ENCODE assay signal across 9 mouse cellular contexts in genomic region chr11:98837917-98838316, GRCm38 (mm10). TPM values are rescaled to one million over a fixed set of nuclear protein-coding genes. Genes with fewer than 3 reads are reported as not detected.
DNase-seq lines count a peak whose midpoint lies in the region; ATAC-seq and TF ChIP-seq lines count a peak whose summit lies in the region.
"Had no signal": no experiment of that assay in that cellular context is flagged by ENCODE, and none has a peak within 500 bp of the region (broad histone marks: within the 10 kb centered on the region; RNA-seq: fewer than 3 reads in every experiment).

No protein-coding gene starts in this region.

- H3K9me3 ChIP-seq in kidney, embryonic 14.5 days (ENCODE audit: control insufficient read depth, low read length) = no peaks in the 10 kb centered on the region
- H3K9me3 ChIP-seq in embryonic facial prominence, embryonic 12.5 days = no peaks in the 10 kb centered on the region
- H3K9me3 ChIP-seq in hindbrain, embryonic 11.5 days (ENCODE audit: control insufficient read depth, low read length) = no peaks in the 10 kb centered on the region
- H3K9me3 ChIP-seq in midbrain, embryonic 15.5 days = no peaks in the 10 kb centered on the region

- peaks cover 14% of the 10 kb centered on the region for H3K36me3 ChIP-seq in kidney, embryonic 14.5 days (ENCODE audit: control insufficient read depth, insufficient read depth, low read length)
- peaks cover 16% of the 10 kb centered on the region for H3K36me3 ChIP-seq in embryonic facial prominence, embryonic 12.5 days
- H3K36me3 ChIP-seq in hindbrain, embryonic 11.5 days (ENCODE audit: control insufficient read depth, insufficient read depth, low read length) = peaks cover 4% of the 10 kb centered on the region; the same call in 1 of the 2 replicates
- H3K36me3 ChIP-seq in midbrain, embryonic 15.5 days (replicated peaks) = peaks cover 6% of the 10 kb centered on the region

- peak overlapping the region; percentile 69; the same call in 1 of the 2 replicates for H3K4me3 ChIP-seq in kidney, embryonic 14.5 days (ENCODE audit: low read length)
- peak overlapping the region; percentile 70; the same call in 1 of the 2 replicates for H3K4me3 ChIP-seq in embryonic facial prominence, embryonic 12.5 days
- no peak overlapping the region; the same call in 1 of the 2 replicates for H3K4me3 ChIP-seq in hindbrain, embryonic 11.5 days (ENCODE audit: low read depth, low read length)
- peak overlapping the region; percentile 59 for H3K4me3 ChIP-seq in midbrain, embryonic 15.5 days
- no peak overlapping the region for H3K4me3 ChIP-seq in lung, adult 2 months (replicated peaks; ENCODE audit: extremely low read depth, low read depth, low read length)

- TF ChIP-seq POLR2A in lung, adult 2 months (IDR thresholded peaks at IDR 0.05; ENCODE audit: borderline replicate concordance, extremely low read depth, low read depth, low read length) = no peak

- H3K27ac ChIP-seq in kidney, embryonic 14.5 days (ENCODE audit: low read depth, low read length) = no peak overlapping the region
- no peak overlapping the region for H3K27ac ChIP-seq in embryonic facial prominence, embryonic 12.5 days
- no peak overlapping the region for H3K27ac ChIP-seq in hindbrain, embryonic 11.5 days (ENCODE audit: low read depth, low read length)
- no peak overlapping the region for H3K27ac ChIP-seq in midbrain, embryonic 15.5 days
- H3K27ac ChIP-seq: gastrocnemius, adult 2 months had no signal

- 29% methylated on average over 11 of the region's 11 CpGs for WGBS in kidney, embryonic 14.5 days
- 49% methylated on average over 11 of the region's 11 CpGs for WGBS in embryonic facial prominence, embryonic 12.5 days
- 58% methylated on average over 11 of the region's 11 CpGs for WGBS in hindbrain, embryonic 11.5 days
- WGBS in midbrain, embryonic 15.5 days = 47% methylated on average over 11 of the region's 11 CpGs
- 73% methylated on average over 11 of the region's 11 CpGs for WGBS in lung, adult 2 months

- no peak overlapping the region for H3K9ac ChIP-seq in kidney, embryonic 14.5 days (ENCODE audit: low read depth, low read length)
- no peak overlapping the region for H3K9ac ChIP-seq in embryonic facial prominence, embryonic 12.5 days
- H3K9ac ChIP-seq in hindbrain, embryonic 11.5 days (ENCODE audit: low read depth, low read length) = no peak overlapping the region
- peak overlapping the region; percentile 70; the same call in 1 of the 2 replicates for H3K9ac ChIP-seq in midbrain, embryonic 15.5 days

- H3K4me1 ChIP-seq in kidney, embryonic 14.5 days (ENCODE audit: control insufficient read depth, insufficient read depth, low read length) = peaks cover 20% of the 10 kb centered on the region
- peaks cover 14% of the 10 kb centered on the region; the same call in 1 of the 2 replicates for H3K4me1 ChIP-seq in embryonic facial prominence, embryonic 12.5 days
- no peaks in the 10 kb centered on the region for H3K4me1 ChIP-seq in hindbrain, embryonic 11.5 days (replicated peaks; ENCODE audit: control insufficient read depth, insufficient read depth, low read length)
- peaks cover 28% of the 10 kb centered on the region for H3K4me1 ChIP-seq in midbrain, embryonic 15.5 days
- peaks cover 4% of the 10 kb centered on the region for H3K4me1 ChIP-seq in lung, adult 2 months (ENCODE audit: control insufficient read depth, insufficient read depth, low read length)

- peak overlapping the region; percentile 100; the same call in 1 of the 2 replicates for H3K4me2 ChIP-seq in kidney, embryonic 14.5 days (replicated peaks; ENCODE audit: low read depth, low read length)
- H3K4me2 ChIP-seq in embryonic facial prominence, embryonic 12.5 days (replicated peaks) = peak overlapping the region; percentile 99
- peak overlapping the region; percentile 98; the same call in 1 of the 2 replicates for H3K4me2 ChIP-seq in hindbrain, embryonic 11.5 days (replicated peaks; ENCODE audit: low read depth, low read length)
- peak overlapping the region; percentile 85 for H3K4me2 ChIP-seq in midbrain, embryonic 15.5 days

- TF ChIP-seq CTCF in lung, adult 2 months (IDR thresholded peaks at IDR 0.05; ENCODE audit: insufficient read depth, low read length) = no peak

- ATAC-seq in kidney, embryonic 14.5 days (ENCODE audit: low FRiP score, low TSS enrichment) = no peak
- no peak for ATAC-seq in embryonic facial prominence, embryonic 12.5 days (ENCODE audit: insufficient number of reproducible peaks, insufficient read depth, low FRiP score, low TSS enrichment)
- ATAC-seq in hindbrain, embryonic 11.5 days (ENCODE audit: low FRiP score) = no peak
- ATAC-seq in midbrain, embryonic 15.5 days (replicated peaks) = no peak

- no peak for DNase-seq in kidney, adult 18-20 months
- no peak for DNase-seq in hindbrain, embryonic 11.5 days (ENCODE audit: low spot score)
- DNase-seq in testis, postnatal 10 days (ENCODE audit: low spot score) = no peak
- DNase-seq in layer of hippocampus, adult 8-10 months (ENCODE audit: low spot score in 2 of 2) = no peak
- no peak for DNase-seq in lung, adult 2 months

- no peaks in the 10 kb centered on the region for H3K27me3 ChIP-seq in kidney, embryonic 14.5 days (ENCODE audit: control insufficient read depth, insufficient read depth, low read length)
- peaks cover 32% of the 10 kb centered on the region for H3K27me3 ChIP-seq in embryonic facial prominence, embryonic 12.5 days
- H3K27me3 ChIP-seq in hindbrain, embryonic 11.5 days (ENCODE audit: control insufficient read depth, insufficient read depth, low read length) = peaks cover 8% of the 10 kb centered on the region; the same call in 1 of the 2 replicates
- H3K27me3 ChIP-seq in midbrain, embryonic 15.5 days (replicated peaks) = no peaks in the 10 kb centered on the region

RNA-seq across cellular contexts. Expression of gene Rapgefl1, which starts 1.3 kb away (rescaled TPM):
- 1.6 and 2.4 TPM in 2 replicates for polyA plus RNA-seq in kidney, embryonic 14.5 days (2014; fragmentation: Nextera tagmentation; extraction: Ambion mirVana)
- polyA plus RNA-seq in embryonic facial prominence, embryonic 12.5 days (2016; fragmentation: Nextera tagmentation; extraction: Ambion mirVana) = 2.6 and 3.1 TPM in 2 replicates
- polyA plus RNA-seq in hindbrain, embryonic 11.5 days (2014; fragmentation: Nextera tagmentation; extraction: Ambion mirVana) = 2.0 and 2.2 TPM in 2 replicates
- 9.1 and 9.2 TPM in 2 replicates for polyA plus RNA-seq in midbrain, embryonic 15.5 days (2015; fragmentation: Nextera tagmentation; extraction: Ambion mirVana)
- 100 to 1,000 TPM; 171 to 203 (median 197) TPM for total RNA-seq in layer of hippocampus, adult 8-10 months (2022)
- polyA plus RNA-seq in lung, adult 2 months (2012; rRNA removed) = 3.4 and 18.4 TPM in 2 replicates

RNA-seq across cellular contexts. Expression of gene Wipf2, which starts 25.5 kb away (rescaled TPM):
- polyA plus RNA-seq in kidney, embryonic 14.5 days (2014; fragmentation: Nextera tagmentation; extraction: Ambion mirVana) = 6.5 and 6.7 TPM in 2 replicates
- 5.0 TPM in 2 replicates for polyA plus RNA-seq in embryonic facial prominence, embryonic 12.5 days (2016; fragmentation: Nextera tagmentation; extraction: Ambion mirVana)
- 5.1 and 5.4 TPM in 2 replicates for polyA plus RNA-seq in hindbrain, embryonic 11.5 days (2014; fragmentation: Nextera tagmentation; extraction: Ambion mirVana)
- polyA plus RNA-seq in midbrain, embryonic 15.5 days (2015; fragmentation: Nextera tagmentation; extraction: Ambion mirVana) = 4.9 and 5.3 TPM in 2 replicates
- total RNA-seq in layer of hippocampus, adult 8-10 months (2022) = 10 to 100 TPM; 69.4 to 86.8 (median 80.7) TPM
- 10.1 and 14.0 TPM in 2 replicates for polyA plus RNA-seq in lung, adult 2 months (2012; rRNA removed)

RNA-seq across cellular contexts. Expression of gene Casc3, which starts 33.2 kb away (rescaled TPM):
- polyA plus RNA-seq in kidney, embryonic 14.5 days (2014; fragmentation: Nextera tagmentation; extraction: Ambion mirVana) = 28.1 and 43.1 TPM in 2 replicates
- polyA plus RNA-seq in embryonic facial prominence, embryonic 12.5 days (2016; fragmentation: Nextera tagmentation; extraction: Ambion mirVana) = 53.9 and 54.0 TPM in 2 replicates
- 44.6 and 49.6 TPM in 2 replicates for polyA plus RNA-seq in hindbrain, embryonic 11.5 days (2014; fragmentation: Nextera tagmentation; extraction: Ambion mirVana)
- 56.3 and 57.7 TPM in 2 replicates for polyA plus RNA-seq in midbrain, embryonic 15.5 days (2015; fragmentation: Nextera tagmentation; extraction: Ambion mirVana)
- total RNA-seq in layer of hippocampus, adult 8-10 months (2022) = 10 to 100 TPM; 50.5 to 64.9 (median 59.4) TPM
- polyA plus RNA-seq in lung, adult 2 months (2012; rRNA removed) = 33.6 and 37.9 TPM in 2 replicates

RNA-seq across cellular contexts. Expression of gene Msl1, which starts 42.6 kb away (rescaled TPM):
- polyA plus RNA-seq in kidney, embryonic 14.5 days (2014; fragmentation: Nextera tagmentation; extraction: Ambion mirVana) = 21.6 and 33.7 TPM in 2 replicates
- polyA plus RNA-seq in embryonic facial prominence, embryonic 12.5 days (2016; fragmentation: Nextera tagmentation; extraction: Ambion mirVana) = 35.2 and 35.6 TPM in 2 replicates
- 25.0 and 28.0 TPM in 2 replicates for polyA plus RNA-seq in hindbrain, embryonic 11.5 days (2014; fragmentation: Nextera tagmentation; extraction: Ambion mirVana)
- polyA plus RNA-seq in midbrain, embryonic 15.5 days (2015; fragmentation: Nextera tagmentation; extraction: Ambion mirVana) = 33.2 and 33.6 TPM in 2 replicates
- 100 to 1,000 TPM; 140 to 201 (median 177) TPM for total RNA-seq in layer of hippocampus, adult 8-10 months (2022)
- polyA plus RNA-seq in lung, adult 2 months (2012; rRNA removed) = 39.0 and 54.3 TPM in 2 replicates

Comparison
In these comparisons a context has a peak if more than half of its experiments do, and no peak if none do; other contexts are left out.
1. H3K4me3 ChIP-seq: peak in kidney, embryonic 14.5 days (single experiment), embryonic facial prominence, embryonic 12.5 days (single experiment) and midbrain, embryonic 15.5 days (single experiment); none in hindbrain, embryonic 11.5 days (single experiment) and lung, adult 2 months (single experiment).
2. Peak in every context shown above with its lines, with median percentiles within 50 percentile points of each other: H3K4me2 ChIP-seq.